Mouse (Mus musculus): ENCODE measurements around the gene Tecrl.

Gene Tecrl

DNA sequence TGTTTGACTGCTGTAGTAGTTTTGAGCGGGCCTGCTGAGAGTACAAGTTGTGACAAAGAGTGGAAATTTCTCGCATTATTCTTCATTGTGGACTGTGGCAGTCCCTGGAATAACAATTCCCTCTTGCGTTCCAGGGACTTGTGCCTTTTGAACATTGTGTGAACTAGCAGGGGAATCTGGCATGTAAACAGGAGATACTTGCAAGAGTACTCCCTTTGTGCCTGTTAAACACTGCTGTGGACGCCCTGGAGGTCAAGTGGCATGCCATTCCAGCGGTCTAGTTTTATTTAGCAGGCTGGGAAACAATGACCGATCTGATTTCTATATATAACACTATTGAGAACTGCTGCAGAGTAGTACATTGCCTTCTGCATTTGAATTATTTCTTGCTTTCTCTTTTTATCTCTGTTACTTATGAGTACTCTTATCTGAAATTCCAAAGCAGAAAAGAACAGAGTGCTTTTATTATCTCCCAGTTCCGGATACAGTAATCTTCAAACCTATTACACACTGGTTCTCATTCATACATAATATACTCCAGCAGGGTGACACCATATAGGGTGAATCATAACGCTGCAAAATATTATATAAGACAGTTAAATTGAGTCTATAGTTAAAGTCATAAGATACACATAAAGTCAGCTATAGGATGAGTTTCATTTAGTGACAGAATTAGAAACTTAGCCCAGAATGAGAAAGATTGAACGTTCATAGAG lies at the start of gene Tecrl:
Gene Tecrl (minus strand): TSS at position 350 of the 716 bp plus-strand sequence.
- no peak for DNase-seq (ENCODE audit: low read depth, low spot score)

DNA sequence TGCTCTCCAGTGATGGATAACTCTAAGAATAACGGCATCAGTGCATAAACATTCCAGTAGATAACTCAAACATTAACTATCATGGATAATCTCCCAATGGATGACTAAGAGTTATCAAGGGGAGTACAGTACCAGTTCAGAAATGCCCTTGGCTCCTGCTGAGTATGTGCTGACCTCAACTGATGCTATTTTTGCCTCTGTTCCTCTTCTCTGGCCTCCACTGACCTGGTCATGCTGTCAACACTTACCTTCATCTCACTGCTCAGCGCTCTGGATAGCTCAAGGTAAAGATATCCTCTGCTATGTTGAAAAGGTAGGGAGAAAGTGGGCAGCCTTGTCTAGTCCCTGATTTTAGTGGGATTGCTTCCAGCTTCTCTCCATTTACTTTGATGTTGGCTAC lies 30.0 kb upstream of the Tecrl start:
- DNase-seq (ENCODE audit: low read depth, low spot score): no peak

DNA sequence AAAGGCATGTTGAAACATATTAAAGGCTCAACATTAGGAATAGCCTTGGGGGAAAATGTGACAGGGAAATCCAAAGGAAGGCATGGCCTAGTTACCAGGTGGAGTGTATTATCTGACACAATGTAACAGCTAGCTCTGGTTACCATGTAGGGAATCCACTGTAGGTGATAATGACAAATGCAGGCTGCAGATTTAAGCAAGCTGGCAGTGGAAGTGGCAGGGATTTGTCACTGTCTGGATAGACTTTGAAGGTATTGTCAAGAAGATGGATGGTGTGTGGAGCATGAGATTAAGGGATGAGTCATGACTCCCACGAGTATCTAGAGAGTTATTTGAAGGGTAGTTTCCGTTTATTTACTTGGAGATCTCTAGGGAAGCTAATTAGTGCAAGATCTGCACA lies 3.4 kb downstream of the Tecrl start:
- no peak for DNase-seq (ENCODE audit: low read depth, low spot score)

DNA sequence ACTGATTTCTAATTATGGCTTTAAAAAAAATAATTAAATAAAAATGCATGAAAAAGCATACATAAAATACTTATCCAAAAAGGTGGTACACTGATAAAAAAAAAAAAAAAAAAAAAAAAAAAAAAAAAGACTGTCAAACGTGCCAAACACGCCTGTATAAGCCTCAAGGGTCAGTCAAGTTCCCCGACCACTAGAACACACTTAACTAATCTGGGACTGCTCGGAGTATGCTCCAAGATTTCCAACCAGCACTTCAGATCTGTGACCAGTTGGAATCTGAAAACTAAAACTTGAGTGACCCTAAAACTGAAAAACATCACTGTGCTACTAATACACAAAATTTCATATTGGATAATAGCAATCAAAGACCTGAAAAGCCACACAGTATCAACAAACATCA lies 15.9 kb downstream of the Tecrl start:
- no peak for DNase-seq (ENCODE audit: low read depth, low spot score)

DNA sequence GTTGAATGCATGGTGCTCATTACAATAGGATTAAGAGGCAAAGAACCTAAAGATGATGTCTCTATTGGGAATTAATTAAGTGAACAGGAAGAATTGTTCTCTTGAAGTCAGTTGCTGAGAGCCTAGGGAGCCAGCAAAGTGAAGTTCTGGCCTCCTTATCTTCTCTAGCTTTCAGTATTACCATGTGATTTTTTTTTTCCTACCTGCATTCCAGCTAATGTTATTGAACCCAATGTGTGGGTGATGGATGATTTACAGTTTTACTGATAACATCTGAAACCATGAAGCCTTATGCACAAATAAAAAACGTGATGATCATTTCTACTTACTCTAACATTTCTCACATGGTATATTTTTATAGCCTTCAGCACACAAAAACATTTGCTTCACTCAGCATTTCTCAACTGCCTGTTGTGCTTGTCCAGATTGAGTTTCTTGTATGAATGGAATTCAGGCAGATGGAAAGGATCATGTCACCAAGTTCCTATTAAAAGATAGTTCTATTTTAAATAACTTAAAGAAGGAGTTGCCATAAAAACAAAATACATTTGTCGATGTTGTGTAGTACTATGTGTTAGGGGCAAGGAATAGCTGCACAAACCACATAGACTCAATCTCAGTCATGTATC lies 87.7 kb downstream of the Tecrl start:
- no peak for DNase-seq (ENCODE audit: low read depth, low spot score)

DNA sequence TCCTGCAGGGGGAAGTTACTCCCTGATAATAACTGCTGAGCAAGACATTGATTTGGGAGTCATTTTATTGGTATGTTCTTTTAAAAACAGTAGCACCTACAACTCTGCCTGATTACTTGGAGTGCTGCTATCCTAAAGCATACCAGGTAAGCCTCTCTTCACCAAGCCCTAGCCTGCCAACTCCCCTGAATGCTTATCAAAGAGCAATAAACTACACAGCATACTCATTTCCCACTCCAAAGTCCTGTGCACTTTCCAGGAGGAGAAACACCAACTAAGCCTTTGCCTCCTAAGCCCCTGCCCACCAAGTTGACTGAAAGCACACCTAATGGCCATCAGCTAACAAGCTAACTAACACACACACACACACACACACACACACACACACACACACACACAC lies 94.9 kb downstream of the Tecrl start:
- DNase-seq (ENCODE audit: low read depth, low spot score): no peak

DNA sequence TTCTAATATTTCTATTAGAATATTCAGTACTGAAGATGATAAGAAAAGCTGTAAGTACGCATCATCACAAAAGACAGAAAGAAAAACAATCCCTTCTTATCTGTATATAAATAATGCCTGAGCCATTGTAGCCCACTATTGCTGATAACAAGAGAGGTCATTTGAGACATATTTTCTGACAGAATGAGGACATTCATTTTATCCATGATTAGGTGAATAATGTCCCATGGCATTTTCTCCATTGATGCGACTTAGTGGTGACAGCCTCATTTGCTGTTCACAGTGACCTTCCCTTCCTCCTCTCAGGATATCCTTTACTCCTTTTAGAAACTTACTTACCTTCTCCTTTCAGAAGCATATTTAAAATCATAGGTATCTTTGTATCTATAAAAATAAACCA lies 100.9 kb downstream of the Tecrl start:
- no peak for DNase-seq (ENCODE audit: low read depth, low spot score)

DNA sequence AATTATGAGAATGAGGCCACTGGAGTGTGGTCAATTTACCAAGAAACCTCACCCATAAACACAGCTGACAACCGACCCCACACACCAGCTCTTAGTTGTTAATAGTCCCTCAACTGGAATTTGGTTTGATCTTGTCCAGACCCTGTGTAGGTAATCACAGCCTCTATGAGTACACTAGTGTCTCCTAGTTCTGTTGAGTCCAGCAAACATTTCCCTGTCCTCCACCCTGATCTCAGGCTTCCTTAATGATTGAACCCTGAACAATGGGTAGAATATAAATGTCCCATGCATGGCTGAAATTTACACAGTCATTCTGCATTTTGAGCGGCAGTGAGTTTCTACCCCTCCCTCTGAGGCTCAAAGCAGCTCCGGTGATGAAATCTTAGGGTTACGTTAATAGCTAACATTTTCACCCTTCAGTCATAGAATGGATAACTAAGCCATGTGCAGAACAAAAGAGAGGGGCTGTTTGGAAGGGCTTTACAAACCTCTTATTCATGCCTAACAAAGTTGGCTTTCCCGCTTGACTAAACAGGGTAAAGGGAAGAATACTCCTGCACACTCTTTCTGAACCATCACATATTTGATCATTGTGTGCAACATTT lies 116.0 kb downstream of the Tecrl start:
- DNase-seq (ENCODE audit: low read depth, low spot score): no peak

All from retina, postnatal 7 days (tissue).